Mouse (Mus musculus) testis, postnatal 14 days (tissue): ENCODE data around the gene Rarres2.

Experiments
- DNase-seq: peaks from one replicate; pipeline ENCODE4 v3.0.0; 2021; ENCODE audit warnings: low spot score

Rarres2 gene

DNA sequence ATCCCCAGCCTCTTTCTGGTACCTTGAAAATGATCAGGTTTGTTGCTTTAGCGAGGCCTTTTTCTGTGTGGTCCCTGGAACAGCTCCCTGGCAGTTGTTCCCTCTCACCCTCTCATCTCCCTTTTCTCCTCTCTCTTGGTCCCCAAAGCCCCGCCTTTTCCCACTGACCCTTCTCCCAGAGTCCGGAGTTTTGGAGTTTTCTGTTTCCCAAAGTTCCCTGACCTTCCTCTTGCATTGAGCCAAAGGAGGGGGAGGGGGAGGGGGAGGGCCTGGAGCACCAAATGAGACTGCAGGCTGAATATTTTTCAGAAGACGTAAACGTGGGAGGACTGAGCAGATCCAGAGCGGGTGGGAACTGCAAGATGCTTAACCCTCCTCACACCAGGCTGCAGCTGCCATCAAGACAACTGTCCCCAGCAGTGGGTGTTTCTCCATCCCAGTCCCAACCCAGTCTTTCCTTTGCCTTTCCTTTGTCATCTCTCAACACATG, at the start of gene Rarres2:
TSS of gene Rarres2 (minus strand) at position 218 of the 490 bp plus-strand sequence.
- peak; percentile 49 for DNase-seq

DNA sequence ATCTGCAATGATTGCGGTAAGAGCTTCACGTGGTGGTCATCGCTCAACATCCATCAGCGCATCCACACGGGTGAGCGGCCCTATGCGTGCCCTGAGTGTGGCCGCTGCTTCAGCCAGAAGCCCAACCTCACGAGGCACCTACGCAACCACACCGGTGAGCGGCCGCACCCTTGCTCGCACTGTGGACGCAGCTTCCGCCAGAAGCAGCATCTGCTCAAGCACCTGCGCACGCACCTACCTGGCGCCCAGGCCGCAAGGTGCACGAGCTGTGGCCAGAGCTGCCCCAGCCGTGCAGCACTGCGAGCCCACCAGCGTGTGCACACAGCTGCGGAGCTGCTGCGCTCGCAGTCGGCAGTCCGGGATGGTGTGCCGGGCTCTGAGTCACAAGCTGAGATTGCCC, 47.4 kb upstream of the Rarres2 start:
- DNase-seq, result peak; percentile 33

DNA sequence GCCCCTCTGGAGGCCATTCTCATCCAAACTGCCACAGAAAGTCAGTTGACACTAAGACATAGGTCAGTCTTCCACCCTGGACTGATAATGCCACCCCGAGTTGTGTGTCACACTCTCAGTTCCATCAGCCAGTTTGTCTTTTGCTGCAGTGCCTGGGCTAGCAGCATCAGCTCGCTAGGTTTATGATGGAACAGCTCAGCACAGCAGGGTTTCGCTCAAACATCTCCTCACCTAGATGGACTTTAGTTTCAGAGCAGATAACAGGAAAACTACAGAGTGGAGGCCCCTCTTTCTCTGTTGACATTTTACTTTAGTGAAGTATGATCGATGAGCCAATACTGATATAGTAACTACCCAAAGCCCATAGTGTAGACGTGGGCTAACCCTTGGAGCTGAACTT, 42.2 kb upstream of the Rarres2 start:
- DNase-seq, result no peak

DNA sequence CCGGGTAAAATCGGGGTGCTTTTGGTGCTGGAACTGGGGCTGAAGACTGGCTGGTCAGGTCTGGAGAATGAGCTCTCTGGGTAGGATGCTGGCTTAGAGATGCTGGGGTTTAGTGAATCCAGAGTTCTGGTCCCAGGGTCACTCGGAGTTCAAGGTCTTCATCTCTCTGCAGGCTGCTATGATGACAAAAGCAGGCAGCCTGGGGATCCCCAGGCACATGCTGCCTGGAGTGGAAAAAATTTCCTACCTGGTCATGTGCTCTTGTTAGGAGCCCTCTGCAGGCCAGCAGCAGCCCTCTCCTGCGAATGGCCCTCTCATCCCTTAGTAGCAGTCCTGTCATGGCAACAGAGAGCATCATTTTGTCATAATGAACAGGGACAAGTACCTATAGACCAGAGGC, 40.9 kb upstream of the Rarres2 start:
- no peak for DNase-seq

DNA sequence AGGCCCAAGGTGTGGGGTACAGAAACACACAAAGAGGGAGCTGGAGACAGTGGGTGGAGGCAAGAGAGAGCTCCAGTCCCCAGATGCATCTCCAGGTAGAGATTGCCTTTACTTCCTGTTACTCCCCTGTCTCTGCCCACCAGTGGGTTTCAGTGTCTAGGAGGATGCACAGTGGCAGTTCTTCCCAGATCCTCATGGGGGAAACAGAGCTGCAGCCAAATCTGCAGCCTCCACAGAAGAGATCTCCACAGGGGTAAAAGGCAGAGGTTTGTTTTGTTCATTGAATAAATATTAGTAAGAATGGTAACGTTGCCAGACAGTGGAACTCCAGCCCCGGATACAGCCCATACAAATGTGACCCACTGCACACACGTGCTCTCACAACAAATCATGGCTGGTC, 38.1 kb upstream of the Rarres2 start:
- no peak for DNase-seq

DNA sequence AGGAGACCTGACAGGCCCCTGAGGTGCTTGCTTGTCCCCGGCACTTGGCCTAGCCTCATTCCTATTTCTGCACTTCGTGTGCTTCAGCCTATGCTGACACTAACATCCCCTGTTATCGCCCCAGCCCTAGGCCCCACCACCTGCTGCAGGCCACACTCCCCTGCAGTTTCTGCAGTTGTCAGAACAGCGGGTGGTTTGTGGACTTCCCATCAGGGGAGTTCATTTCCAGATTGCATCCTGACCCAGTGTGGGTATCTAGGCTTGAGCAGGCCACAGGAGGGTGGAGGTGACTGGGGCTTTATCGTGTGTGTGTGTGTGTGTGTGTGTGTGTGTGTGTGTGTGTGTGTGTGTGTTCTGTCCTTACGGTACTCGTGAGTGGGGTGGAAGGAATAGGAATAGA, 36.9 kb upstream of the Rarres2 start:
- no peak for DNase-seq

DNA sequence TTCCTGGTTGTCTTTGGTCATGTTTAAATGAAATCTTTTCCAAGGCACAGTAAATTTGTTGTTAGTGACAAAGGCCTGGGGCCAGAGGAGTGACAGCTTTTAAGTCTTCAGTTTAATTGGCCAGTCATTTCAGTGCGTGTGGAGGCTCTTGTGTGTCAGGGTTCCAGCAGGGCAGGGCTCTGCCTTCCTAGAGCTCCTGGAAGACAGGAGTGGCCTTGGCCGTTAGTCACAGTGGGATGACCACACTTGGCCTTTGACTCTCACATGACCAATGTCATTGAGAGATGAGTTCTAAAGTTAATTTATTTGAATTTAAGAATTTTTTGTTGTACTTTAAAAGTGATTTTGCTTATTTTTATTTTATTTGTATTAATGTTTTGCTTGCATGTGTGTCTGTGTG, 35.5 kb upstream of the Rarres2 start:
- DNase-seq, result no peak

DNA sequence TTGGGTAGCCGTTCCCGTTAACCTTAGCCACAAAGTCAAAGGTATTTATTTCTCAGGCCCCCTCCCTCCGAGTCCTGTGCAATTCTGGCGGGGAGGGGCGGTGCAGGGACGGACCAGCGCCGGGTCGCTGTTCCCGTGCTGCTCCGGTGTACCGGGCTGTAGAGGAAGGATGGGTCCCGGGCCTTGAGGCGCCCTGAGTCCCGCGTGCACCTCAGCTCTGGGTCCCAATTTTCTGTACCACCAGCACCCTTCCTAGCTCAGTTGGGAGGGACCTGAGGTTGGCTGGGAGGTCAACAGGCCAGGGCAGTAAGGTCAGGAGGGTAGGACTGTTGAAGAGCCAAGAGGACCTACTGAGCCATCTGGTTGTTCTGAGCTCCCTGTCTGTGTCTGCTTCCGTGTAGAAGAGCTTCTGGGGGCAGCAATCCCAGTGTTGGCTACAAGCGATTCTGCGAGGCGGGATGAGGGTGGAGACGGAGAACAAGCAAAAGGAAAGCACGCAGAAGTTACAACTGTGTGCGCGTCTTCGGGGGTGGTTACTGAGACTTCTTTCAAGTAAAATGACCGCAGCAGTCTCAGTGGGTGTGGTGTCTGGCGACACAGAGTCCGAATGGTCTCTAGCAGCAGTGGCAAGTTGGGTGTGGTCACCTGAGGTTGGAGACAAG, 29.6 kb upstream of the Rarres2 start:
- DNase-seq, result no peak

DNA sequence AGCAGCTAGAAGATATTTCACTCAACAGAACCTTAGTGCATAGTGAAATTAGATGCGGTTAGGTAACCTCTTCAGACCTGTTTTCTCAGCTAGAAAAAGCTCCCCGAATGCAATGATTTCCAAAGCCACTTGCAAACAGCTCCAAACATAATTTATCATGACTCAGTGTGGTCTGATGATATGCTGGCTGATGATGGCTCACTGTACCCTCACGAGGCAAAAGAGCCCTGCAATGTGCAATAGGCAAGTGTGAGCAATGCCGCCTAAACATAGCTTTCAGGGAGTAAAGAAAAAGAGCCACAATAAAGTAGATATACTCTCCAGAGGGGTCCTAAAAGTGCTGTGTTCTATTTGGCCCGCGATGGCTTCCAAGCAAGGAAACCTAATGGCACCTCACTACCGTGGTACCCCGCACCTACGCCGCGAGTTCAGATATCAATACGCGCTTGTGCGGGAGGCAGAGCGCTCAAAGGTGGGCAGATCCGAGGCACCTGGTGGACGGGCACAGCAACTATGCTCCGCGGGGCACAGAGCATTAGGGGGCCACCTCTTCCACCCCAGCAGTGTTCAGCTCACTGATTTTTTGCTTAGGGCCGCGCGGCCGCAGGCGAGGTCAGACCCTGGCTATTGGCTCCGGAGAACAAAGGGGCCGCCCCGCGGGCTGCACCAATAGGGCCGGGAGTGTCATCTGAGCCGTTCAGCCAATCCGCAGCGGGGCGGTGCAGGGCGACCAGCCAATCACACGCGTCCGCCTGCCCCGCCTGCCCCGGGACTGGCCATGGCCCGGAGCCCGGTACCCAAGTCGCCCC, 28.9 kb upstream of the Rarres2 start, which contains the start of gene Zfp775:
TSS of gene Zfp775 (plus strand) at position 793 of the 809 bp plus-strand sequence.
- DNase-seq, result peak; percentile 95

DNA sequence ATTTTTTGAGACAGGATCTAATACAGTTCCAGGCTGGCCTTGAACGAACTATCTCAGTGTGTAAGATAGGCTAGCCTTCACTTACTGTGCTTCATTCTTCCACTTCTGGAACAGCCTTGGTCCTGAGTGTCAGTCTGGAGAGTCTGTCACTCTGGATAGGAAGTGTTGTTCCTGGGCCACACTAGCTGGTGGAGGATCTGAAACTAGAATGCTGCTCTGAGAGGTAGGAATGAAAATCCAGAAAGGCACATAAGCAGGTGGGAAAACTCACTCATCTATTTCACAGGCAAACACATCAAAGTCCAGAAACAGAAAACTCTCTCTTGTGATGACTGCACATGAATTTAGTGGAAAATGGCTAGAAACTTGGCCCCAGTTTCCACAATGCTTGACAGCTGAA, 28.0 kb upstream of the Rarres2 start:
- no peak for DNase-seq

DNA sequence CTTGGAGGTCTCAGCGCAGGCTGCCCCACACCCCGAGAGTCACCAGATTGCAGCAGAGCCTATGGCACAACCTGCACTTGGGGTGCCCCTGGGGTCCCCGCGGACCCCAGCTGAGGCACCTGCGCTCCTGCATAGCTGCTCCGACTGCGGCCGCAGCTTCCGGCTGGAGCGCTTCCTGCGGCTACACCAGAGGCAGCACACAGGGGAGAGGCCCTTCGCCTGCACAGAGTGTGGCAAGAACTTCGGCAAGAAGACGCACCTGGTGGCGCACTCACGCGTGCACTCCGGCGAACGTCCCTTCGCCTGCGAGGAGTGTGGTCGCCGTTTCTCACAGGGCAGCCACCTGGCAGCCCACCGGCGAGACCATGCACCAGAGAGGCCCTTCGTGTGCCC, 24.6 kb upstream of the Rarres2 start:
- peak; percentile 27 for DNase-seq

DNA sequence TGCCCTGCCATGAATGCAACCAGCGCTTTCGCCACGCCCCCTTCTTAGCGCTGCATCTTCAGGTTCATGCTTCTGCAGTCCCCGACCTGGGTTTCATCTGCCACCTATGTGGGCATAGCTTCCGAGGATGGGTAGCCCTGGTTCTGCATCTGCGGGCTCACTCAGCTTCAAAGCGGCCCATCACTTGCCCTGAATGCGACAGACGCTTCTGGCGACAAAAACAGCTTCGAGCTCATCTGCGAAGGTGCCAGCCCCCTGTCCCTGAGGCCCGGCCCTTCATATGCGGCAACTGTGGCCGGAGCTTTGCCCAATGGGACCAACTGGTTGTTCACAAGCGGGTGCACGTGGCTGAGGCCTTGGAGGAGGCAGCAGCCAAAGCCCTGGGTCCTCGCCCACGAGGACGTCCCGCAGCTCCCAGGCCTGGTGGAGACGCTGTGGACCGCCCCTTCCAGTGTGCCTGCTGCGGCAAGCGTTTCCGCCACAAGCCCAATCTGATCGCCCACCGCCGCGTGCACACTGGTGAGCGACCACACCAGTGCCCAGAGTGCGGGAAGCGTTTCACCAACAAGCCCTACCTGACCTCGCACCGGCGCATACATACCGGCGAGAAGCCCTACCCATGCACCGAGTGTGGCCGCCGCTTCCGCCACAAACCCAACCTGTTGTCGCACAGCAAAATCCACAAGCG, 24.1 kb upstream of the Rarres2 start:
- no peak for DNase-seq

DNA sequence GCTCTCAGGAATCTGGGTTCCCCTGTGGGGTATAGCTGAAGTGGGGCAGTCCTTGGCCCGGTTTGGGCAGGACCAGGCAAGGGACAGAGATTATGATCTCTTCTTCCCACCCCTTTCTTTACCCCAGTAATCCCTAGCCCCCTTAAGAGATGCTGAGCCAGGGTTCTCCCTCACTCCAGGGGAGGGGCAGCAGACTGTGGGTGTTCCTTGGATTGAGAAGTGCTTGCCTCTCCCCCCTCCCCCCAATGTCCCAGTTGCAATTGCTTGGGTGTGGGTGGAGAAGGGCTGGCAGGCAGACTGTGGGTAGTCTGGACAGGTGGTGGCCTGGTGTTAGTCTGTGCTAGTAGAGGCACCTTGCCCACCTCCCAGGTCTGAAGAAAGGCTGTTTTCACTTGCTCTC, 22.7 kb upstream of the Rarres2 start:
- no peak for DNase-seq

DNA sequence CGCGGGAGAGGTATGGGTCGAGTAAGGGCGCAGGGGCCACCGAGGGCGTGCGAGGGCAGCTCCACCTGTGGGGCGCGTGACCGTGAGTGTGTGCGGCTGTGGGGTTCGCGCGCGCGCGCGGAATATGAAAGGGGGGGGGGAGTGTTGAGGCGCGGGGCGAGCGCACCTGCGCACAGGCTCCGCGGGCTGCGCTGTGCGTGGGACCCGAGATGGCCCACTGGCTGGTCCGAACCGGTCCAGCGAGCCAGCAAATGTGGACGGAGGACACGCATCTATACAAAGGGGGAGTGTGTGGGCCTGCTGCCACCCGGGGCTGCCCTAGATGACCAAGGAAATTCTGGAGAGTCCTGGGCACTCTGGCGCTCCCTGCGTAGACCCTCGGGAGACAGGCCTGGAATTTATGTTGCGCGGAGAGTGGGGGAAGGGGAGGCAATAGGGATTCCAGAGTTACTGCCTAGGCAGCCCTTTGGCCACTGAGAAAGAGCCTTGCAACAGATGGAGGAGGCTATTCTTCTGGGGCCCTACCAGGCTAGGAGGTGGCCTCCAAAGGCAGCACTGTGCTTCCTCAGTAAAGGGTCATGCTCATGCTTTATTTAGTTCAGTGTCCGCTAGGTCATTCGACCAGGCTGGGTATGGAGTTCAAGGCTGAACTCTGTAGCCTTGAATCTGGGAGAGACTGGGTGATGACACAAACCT, 21.6 kb upstream of the Rarres2 start:
- DNase-seq, result peak; percentile 41

DNA sequence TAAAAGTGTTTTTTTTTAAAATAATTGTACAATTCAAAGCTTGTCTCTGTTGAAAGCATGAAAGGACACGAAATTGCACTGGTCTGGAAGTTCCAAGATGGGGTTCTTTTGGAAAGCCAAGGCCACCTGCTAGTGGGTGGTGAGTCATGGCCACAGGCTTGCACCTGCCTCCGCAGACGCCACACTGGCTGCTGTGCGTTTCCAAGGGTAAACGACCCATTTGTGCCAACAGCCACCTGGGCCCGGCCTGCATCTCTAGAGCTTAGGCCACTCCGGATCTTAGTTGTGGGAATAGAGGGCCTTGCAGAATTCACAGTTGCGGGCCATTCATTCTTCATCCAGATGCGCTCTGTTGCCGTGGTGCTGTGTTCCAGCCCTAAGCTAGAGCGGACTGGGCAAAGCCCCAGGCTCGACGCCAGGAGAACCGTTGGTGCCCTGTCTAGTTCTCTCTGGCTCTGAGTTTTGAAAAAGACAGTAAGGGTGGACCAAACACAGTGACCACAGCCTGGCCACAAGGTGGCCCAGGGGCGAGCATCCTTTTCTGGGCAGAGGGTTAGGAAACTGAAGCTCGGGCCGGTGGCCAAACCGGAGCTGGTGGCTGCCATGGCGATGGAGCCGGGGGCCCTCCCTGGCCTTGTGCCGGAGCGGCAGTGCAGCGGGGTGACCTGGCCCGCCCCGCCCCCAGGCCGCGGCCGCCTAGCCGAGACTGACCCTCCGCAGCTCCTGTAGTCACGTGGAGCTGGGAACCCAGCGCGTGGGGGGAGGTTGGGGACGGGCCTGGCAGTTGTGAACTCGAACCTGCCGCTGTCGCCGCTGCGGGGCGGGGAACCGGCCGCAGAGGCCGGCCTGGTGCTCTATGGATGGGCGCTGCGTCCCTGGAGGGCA, 20.8 kb upstream of the Rarres2 start, which contains the start of the genes Repin1 and Gm44965:
TSS of gene Repin1 (plus strand) at position 726 of the 885 bp plus-strand sequence.
TSS of gene Gm44965 (plus strand) at position 784 of the 885 bp plus-strand sequence.
- peak; percentile 90 for DNase-seq

DNA sequence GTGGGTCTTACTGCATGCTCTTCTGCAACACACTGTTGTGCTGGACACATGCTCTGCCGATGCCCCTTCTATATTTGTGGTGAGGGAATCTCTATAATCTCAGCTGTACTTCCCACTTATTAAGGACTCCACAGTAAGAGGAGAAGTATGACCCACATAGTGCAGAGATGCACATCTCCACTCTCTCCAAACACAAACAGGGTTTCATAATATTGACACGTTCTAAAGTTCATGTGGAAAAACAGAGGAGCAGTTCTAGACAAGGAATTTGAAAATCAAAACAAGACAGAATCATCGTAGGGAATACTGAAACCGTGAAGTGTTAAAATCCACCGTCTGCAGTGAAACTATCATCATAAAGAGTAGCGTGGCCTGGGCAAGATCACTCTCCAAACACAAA, 19.3 kb upstream of the Rarres2 start:
- no peak for DNase-seq

DNA sequence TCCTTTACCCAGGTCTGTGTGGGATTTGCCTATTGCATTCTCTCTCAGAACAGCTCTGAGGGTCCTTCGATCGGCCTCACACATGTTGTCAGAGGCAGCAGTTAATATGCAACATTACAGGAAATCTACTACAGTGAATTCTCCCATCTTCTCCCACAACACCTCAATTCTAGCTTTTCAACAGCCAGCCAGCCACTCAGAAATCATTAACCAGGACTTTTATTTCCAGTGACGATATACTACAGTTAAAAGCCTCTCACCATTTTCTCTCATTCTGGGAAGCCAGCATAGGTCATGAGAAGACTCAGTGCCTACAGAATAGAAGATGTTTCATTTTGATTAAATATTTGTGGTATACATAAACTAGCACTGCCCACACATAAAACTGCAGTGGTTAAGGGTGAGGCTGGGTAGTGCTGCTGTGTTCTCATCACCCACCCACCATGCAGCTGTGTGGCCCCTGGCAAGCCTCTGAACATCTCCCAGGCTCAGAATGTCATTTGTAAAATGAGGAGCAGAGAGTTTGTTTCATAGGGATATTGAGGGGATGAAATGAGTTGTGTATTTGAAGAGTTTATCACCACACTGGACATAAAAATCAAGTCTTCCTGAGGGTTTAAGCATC, 18.7 kb upstream of the Rarres2 start:
- DNase-seq, result no peak

DNA sequence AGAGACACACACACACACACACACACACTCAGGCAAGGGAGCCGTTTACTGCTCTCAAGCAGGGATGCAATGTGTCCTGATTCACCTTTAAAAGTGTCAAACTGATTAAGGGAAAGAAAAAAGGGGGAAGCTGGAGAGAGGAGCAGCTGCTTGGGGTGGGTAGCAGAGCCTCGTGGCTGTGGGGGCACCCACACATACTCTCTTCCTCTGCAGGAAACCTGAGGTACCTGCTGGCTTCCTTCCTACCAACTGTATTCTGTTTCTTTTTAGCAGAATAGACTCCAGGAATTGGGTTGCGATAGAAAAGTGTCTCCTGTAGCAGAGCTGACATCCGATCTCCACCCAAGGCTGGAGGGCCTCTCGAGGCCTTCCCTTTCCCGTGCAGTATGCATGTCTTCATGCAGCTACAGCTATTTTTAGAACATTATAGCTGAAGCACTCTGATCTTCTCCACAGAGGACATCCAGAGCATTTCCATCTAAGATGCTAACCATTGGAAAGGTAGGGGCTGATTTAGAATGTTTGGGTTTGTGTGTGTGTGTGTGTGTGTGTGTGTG, 16.7 kb upstream of the Rarres2 start, which contains the start of gene Gm45021:
TSS of gene Gm45021 (plus strand) at position 417 of the 557 bp plus-strand sequence.
- no peak for DNase-seq

DNA sequence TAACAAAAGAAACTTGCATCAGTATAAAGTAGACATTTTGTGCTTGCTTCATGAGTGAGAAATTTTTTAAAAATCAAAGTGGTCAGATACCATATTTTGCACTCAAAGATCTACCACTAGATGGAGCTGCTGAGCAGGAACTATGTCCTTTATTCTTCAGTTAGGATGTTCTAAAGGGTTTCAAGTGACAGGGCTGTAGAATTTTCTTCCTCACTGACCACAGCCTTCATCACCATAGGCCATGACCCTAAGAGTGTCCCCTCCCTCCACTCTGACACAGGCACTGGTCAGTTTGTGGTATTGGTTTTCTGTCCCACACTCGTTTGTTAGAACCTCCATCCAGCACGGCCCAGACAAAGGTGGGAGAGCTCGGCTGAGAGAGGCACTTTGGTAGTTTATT, 9.4 kb upstream of the Rarres2 start:
- no peak for DNase-seq

DNA sequence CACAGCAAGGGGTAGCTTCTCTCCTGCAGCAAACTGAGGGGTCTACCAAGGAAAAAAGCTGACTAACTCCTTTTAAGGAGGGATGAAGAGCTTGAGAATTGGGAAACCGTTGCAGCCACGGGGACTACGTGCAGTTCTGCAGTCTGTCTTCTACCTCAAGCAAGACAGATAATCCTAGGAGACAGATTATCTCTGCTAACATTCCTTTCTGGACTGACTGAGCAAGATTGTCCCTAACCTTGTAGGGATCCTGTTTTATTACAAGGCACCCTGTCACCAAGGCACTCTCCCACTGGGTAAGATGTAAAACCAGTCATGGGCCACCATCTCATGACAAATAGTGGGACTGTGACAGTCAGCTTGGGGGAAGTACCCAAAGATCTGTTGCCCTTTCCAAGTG, 8.7 kb upstream of the Rarres2 start:
- no peak for DNase-seq
